Mouse (Mus musculus) left cerebral cortex, postnatal 14 days (tissue): ENCODE data around the gene Vav3. TPM values are rescaled to one million over a fixed set of nuclear protein-coding genes. Genes with fewer than 3 reads are reported as not detected.

Experiments used
- DNase-seq, 2 experiments: peaks; one replicate each; pipeline ENCODE4 v3.0.0; 2021 to 2022; ENCODE audit warnings: low spot score in 2 of 2, mixed read lengths in 1 of 2
- intact Hi-C: fragments of 180-260 bp; cut with DNase I; formaldehyde crosslinking; loops from one replicate; pipeline ENCODE4 v1.15.1; 2025
- total RNA-seq, 2 experiments: library from RNA; stranded (reverse); gene quantifications; 2 replicates each; pipeline ENCODE4 v1.2.3; 2021

The Vav3 gene
- total RNA-seq, 2 experiments from 2014 or later, result 2.4 to 3.4 TPM

DNA sequence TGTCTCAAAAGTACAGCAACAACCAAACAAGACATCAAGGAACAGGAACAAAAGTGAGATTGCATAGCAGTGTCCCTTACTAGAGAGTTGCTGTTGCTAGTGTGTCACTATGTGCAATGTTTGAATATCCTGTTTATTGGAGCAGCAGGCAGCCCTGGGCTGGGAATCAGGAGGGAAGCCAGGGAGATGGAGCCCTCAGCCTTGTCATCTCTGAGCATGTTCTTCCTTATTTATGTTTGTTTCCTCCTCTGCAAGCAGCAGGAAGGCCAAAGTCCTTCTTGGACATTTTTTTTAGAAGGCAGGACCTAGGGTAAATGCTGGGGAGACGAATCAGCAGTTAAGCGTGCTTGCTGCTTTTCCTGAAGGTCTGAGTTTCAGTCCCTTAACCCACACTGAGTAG, 140.2 kb downstream of the Vav3 start:
- intact Hi-C loops, result no loop called here
- DNase-seq, result no peak

- DNase-seq, result no peak
- intact Hi-C loops, result no loop called here
Observed at GRCm38 (mm10) chr3:109486786-109487185, 146.3 kb downstream of the Vav3 start.

DNA sequence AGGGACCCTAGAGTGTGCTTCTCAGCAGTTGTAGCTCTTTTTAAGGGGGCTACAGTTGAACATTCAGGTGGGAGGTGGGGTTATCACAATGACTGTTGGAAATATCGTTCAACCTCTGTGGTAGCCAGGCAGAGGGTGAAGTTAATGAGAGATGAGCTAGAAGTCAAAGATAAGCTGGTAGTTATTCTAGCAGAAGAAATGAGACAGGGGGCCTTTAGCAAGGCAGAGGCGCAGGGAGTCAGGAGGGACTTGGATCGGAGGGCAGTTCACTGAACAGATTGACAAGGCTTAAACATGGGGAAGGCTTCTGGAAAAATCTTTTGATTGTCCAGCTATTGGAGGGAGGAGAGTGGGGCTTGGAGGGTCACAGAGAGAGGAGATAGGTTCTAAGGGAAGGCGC, 147.4 kb downstream of the Vav3 start:
- intact Hi-C loops, result no loop called here
- no peak for DNase-seq

DNA sequence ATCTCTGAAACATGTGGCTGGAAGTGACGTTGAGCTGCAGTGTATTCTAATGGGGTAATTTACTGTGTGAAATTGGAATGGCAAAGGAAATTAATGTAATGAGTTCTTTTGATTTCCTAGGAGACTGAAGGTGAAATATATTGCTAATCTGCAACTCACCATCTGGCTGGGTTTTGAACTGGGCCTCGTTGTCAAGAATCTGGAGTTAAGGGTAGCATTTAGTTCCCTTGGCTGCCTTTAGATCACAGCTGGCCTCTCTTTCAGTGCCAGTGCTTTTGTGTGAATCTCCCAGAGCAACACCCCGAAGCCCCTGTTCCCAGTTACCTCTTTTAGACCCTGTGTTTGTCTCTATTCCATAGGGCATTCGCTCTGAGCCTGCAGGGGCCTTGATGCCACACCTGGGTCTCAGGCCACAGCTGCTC, 148.3 kb downstream of the Vav3 start:
- no peak for DNase-seq
- intact Hi-C loops, result no loop called here

GRCm38 (mm10) chr3:109490561-109491296, 150.3 kb downstream of the Vav3 start:
- no peak for DNase-seq
- intact Hi-C loops, result loop anchor here (1.0 kb wide), 1 partner anchor 319 kb away; no protein-coding TSS in a partner anchor

- DNase-seq, result peak; percentile 85 to 90
- intact Hi-C loops, result loop anchor here (1.0 kb wide), 1 partner anchor 320 kb away; no protein-coding TSS in a partner anchor
Observed at GRCm38 (mm10) chr3:109491568-109491967, 151.1 kb downstream of the Vav3 start.

GRCm38 (mm10) chr3:109496461-109496860, 156.0 kb downstream of the Vav3 start:
- no peak for DNase-seq
- intact Hi-C loops, result no loop called here

GRCm38 (mm10) chr3:109497074-109497473, 156.6 kb downstream of the Vav3 start:
- intact Hi-C loops, result no loop called here
- no peak for DNase-seq

- DNase-seq, result peak; percentile 22 to 28
- intact Hi-C loops, result no loop called here
Observed at GRCm38 (mm10) chr3:109499861-109500456, 159.5 kb downstream of the Vav3 start.

GRCm38 (mm10) chr3:109509784-109510183, 169.3 kb downstream of the Vav3 start:
- no peak for DNase-seq
- intact Hi-C loops, result no loop called here

DNA sequence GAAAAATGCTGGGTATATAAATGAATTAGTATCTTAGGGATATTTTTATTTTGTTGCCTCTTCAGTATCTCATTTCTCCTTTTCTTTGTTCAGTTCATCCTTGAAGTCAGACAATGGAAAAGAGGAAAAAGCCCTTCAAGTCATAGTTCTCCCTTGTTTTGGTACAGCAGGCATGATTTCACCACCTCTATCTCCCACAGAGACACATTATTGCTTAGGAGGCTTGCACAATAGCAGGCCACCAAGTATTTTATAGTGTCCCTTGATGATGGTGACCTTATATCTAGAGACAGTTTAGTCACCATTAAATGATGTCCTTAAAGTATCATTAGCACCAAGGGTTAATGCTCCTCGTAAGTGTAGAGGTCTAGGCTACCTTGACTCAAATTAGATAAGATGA, 171.4 kb downstream of the Vav3 start:
- intact Hi-C loops, result no loop called here
- no peak for DNase-seq

- DNase-seq, result no peak
- intact Hi-C loops, result no loop called here
Observed at GRCm38 (mm10) chr3:109515479-109515878, 175.0 kb downstream of the Vav3 start.

- intact Hi-C loops, result no loop called here
- DNase-seq, result no peak
Observed at GRCm38 (mm10) chr3:109516372-109516771, 175.9 kb downstream of the Vav3 start.

- intact Hi-C loops, result loop anchor here (10.0 kb wide), 2 partner anchors 213 to 1543 kb away; no protein-coding TSS in a partner anchor
Observed at GRCm38 (mm10) chr3:109522115-109522514, 181.7 kb downstream of the Vav3 start.

DNA sequence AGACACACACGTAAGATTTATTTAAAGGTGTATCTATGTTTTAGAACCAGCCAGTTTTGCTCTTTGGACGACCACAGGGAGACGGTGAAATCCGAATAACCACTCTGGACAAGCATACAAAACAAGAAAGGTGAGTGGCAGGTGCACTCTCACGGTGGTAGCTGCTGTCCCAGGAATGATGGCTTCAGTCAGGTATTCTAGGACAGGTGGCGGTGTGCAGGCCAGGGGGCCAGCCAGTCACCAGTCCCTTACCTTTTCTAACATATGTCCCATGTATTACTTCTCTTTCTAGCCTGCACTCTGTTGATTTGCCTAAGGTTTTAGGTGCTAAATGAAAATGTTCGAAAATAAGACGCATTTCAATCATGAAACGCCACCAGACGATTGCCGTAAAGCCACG, 185.4 kb downstream of the Vav3 start:
- DNase-seq, result no peak
- intact Hi-C loops, result loop anchor here (5.0 to 10.0 kb wide), 3 partner anchors 209 to 1539 kb away; partner anchors contain the start of gene Ntng1

More at GRCm38 (mm10) chr3:109522115-109522514, 181.7 kb downstream of the Vav3 start:
- DNase-seq, result no peak

- intact Hi-C loops, result loop anchor here (5.0 to 10.0 kb wide), 3 partner anchors 209 to 1539 kb away; partner anchors contain the start of gene Ntng1
Observed at GRCm38 (mm10) chr3:109526246-109526645, 185.8 kb downstream of the Vav3 start.

DNA sequence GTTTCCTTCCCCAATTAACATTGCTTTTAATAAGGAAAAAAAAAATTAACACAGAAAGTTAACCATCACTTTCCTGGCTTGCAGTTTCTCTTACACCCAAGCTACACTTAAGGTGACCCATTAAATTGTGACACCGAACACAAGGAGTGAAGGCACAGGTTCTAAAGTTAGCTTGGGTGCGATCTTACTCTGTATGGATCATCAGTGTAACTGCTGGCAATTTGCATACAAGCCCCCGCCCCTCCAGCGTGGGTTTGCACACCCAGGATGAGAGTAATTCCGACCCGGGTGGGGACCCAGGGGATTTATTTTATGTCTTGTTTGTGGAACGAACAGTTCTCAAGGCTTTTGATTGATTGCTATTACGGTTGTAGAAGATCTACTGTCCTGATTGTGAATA, 186.2 kb downstream of the Vav3 start:
- no peak for DNase-seq
- intact Hi-C loops, result loop anchor here (5.0 to 10.0 kb wide), 3 partner anchors 208 to 1538 kb away; partner anchors contain the start of gene Ntng1

More at GRCm38 (mm10) chr3:109526246-109526645, 185.8 kb downstream of the Vav3 start:
- DNase-seq, result peak; percentile 78 to 92

- intact Hi-C loops, result loop anchor here (5.0 to 10.0 kb wide), 3 partner anchors 206 to 1536 kb away; partner anchors contain the start of gene Ntng1
- DNase-seq, result peak; percentile 13 to 15
Observed at GRCm38 (mm10) chr3:109528688-109529087, 188.2 kb downstream of the Vav3 start.

DNA sequence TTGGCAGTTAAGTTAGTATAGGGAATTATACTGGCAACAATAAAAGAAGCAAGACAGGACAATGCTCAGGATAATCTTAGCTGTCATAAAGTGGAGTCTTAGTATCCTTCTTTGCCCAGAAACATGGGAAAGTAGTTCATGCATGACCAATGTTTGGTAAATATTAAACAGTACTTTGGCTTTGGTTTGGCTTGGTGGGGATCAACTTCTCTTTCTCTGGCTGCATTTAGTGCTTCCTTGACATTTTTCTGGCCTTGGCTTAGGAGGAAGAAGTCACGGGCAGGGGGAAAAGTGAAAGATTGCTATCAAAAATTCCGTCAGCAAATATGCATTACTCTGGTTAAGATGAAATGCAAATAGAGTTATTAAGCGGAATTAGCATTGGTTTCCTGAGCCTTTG, 197.2 kb downstream of the Vav3 start:
- intact Hi-C loops, result no loop called here

DNA sequence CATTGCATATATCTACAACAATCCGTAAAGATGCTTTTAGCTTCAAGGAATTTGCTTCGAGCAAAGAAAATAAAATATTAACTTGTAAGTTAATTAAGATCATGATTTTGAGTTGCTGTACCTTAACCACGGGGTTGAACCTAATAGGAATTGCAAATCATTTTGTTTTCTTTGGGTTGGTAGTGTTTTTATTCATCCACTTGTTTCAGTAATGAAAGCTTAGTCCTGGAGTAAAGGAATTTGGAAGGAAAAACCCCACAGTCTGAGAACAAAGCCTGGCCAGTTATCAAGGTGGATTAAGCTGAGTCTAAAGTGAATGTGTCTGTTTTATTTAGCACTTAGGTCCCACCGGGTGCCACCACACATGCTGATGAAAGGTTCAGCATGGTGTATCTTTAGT, 199.6 kb downstream of the Vav3 start:
- intact Hi-C loops, result no loop called here
- DNase-seq, result no peak

More for the DNA sequence above, 197.2 kb downstream of the Vav3 start:
- DNase-seq, result no peak
